Mouse (Mus musculus) brown adipose tissue, adult 24 weeks (tissue): ENCODE measurements around the gene Gpr152. TPM values are rescaled to one million over a fixed set of nuclear protein-coding genes. Genes with fewer than 3 reads are reported as not detected.
"Not testable (repeated sequence)": the region's sequence is repeated elsewhere in the genome, so short reads cannot be mapped to it uniquely, and the experiment has no call there.

Experiments
- H3K27ac ChIP-seq: fragments of 200-500 bp; replicated peaks from 2 replicates; pipeline ENCODE4 v1.5.1; 2012; ENCODE audit warnings: low read depth, mild to moderate bottlenecking, low read length
- H3K4me1 ChIP-seq: fragments of 200-500 bp; 2 replicates; pipeline ENCODE4 v1.6.1; 2012; ENCODE audit warnings: low read length, mixed read lengths; ENCODE audit not compliant: control insufficient read depth, insufficient read depth, insufficient read length
- H3K4me3 ChIP-seq: fragments of 200-500 bp; 2 replicates; pipeline ENCODE4 v1.5.1; 2012; ENCODE audit warnings: low read depth, mild to moderate bottlenecking, low read length, moderate library complexity; ENCODE audit not compliant: insufficient read depth
- polyA plus RNA-seq: library from polyadenylated mRNA; stranded (reverse); fragments of >200 nt; gene quantifications from 2 replicates; pipeline ENCODE4 v1.2.4, GENCODE M21; 2012; ENCODE audit not compliant: missing spikeins, insufficient read depth, insufficient read length

Gene Gpr152
- polyA plus RNA-seq, 1 experiment = not detected

DNA sequence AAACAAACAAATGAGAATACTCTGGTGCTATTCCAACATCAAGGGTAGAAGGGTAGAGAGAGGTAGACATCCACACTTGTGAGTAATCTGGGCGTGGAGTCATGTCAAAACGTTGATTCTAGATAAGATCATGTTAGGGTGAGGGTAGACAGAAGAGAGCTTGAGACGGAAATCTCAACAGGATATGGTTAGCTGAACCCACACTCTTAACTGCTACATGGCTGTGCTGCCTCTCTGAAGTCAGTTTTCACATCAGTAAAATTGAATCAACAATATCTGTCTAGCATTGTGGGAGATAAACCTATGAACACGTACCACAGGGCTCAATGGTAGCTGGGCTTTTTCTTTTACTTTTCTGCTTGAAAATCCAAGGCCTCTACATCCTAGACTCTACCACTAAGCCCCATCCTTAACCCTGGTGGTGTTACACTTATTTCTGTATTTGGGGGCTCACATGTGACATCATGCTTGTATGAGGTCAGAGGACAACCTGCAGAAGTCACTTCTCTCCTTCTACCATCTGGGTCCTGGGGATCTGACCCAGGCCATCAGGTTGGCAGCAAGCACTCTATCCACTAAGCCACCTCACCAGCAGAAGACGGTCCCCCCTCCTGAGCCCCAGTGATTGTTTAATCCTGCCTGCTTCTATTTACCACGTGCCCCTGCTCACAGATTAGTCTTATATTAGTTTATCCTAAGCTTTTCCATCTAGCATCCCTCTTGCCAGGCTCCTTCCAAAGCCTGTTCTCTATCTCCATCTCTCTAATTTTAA is 19.7 kb upstream of the Gpr152 start:
- H3K4me3 ChIP-seq = no peak overlapping the region
- H3K27ac ChIP-seq = no peak overlapping the region
- H3K4me1 ChIP-seq = peaks cover 4% of the 10 kb centered on the region; the same call in 1 of the 2 replicates

DNA sequence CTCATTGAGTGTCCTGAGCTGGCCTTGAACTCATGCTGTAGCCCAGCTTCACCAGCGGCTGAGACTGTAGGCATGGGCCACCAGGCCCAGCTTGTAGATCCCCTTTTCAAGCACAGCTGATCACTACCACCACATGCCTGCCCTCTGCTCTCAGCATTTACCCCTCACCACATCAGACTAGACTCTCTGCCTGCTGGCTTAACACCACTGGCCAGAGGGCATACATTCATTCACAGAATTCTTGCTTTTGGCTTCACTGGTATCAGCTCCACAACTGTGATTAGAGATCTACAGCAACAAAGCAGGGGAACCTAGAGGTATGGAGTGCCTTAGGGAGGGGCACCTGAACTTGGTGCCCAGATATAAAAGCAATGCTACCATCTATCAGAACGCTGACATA is 19.1 kb upstream of the Gpr152 start:
- H3K27ac ChIP-seq = no peak overlapping the region

DNA sequence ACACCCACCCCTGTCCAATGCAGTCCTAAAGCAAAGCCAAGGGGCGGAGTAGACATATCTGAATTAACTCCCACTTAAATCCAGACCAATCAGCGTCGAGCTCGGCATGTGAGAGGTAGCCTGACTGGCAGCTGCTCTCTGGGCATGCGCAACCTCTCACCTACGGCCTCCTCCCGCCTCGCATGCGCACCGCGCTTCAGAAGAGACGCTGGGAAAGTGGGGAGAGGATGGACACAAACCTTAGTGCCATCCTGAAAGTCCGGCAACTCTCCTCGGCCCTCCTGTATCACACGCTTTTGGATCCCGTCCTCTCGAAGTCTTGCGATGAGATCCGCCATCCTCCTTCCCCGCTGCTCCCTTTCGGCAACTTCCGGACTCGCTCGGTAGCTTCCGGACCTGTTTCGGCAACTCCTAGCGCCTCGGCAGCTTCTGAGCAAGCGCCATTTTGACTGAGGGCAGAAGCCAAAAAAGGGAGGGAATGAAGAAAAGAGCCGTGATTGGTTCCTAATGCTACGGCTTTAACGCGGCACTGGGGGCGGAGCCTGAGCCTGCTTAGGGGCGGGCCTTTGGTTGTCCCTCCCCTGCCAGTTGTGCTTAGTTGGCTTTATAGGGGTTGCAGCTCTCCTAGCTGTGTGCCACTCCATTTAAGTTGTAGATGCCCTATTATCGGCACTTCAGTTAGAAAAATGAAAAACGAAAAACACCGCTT is 18.3 kb upstream of the Gpr152 start:
- peak overlapping the region; percentile 60 for H3K4me3 ChIP-seq
- H3K27ac ChIP-seq = peak overlapping the region; percentile 83
- peaks cover 4% of the 10 kb centered on the region; the same call in 1 of the 2 replicates for H3K4me1 ChIP-seq

More for the DNA sequence above, 19.1 kb upstream of the Gpr152 start:
- Histone ChIP-seq H3K4me3 (peak overlapping the region; percentile 60), H3K4me1 (peaks cover 4% of the 10 kb centered on the region; the same call in 1 of the 2 replicates)

DNA sequence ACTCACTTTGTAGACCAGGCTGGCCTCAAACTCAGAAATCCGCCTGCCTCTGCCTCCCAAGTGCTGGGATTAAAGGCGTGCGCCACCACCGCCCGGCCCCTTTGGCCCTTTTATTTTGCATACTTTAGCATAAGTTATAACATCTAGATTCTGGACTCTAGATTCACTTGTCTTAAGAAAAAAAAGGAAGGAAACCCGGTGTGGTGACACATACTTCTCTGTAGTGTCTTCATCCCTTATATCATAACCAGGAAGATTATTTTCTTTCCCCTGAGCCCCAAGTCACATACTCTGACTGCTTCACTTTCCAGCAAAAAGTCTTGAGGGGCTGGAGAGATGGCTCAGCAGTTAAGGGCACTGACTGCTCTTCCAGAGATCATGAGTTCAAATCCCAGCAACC is 17.7 kb upstream of the Gpr152 start:
- not testable (repeated sequence) for H3K27ac ChIP-seq, H3K4me1 ChIP-seq, H3K4me3 ChIP-seq

DNA sequence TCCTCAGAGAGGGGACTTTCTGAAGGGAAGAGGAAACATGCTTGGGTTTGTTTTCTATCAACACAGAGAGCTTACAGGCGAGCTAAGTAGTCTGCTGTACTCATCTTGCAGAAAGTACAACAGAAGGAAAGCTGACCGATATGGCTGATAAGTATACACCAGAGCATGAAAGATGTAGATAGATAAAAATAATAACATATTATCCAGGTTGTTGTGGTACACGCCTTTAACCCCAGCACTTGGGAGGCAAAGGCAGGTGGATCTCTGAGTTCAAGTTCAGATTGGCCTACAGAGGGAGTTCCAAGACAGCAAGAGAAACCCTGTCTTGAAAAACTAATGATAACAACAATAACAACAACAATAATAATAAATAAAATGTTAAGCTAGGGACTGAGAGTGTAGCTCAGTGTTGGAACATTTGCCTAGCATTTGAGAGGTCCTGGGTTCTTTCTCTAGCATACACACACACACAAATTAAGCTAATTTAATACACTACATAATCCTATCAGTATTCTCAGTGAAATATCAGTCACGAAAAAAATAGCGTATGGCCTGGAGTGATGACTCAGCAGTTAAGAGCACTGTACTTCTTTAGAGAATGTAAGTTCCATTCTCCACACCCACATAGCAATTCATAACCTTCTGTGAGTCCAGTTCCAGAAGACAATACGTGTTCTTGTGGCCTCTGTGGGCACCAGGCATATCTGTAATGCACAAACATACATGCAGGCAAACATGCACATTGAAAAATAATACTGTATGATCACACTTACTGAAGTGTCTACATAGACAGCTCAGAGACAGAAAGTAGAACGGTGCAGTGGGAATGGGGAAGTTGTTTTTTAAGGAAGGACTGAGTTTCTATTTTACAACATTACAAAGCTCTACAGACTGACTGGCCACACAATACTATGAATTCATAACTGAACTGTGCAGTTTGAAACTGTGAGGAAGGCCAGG is 16.9 kb upstream of the Gpr152 start:
- H3K4me1 ChIP-seq = peaks cover 12% of the 10 kb centered on the region
- no peak overlapping the region for H3K4me3 ChIP-seq
- H3K27ac ChIP-seq = no peak overlapping the region; the same call in 1 of the 2 replicates

DNA sequence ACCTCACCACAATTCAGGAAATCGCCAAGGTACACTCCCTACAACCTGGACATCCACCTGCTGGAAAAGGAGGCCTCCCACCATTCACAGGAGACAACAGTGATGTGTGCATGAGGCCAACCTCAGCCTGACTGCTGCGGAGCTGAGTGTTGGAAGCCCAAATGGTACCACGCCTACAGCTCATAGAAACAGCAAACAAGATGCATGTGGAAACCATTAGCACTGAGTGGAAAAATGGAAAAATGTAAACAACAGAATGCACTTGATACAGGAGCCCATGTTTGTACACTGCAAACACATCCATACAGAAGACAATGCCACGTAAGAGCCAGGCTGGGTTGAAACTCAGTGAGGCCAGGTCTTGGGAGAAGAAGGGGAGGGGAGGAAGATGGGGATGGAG is 15.2 kb upstream of the Gpr152 start:
- Histone ChIP-seq H3K4me3 (no peak overlapping the region), H3K4me1 (peaks cover 12% of the 10 kb centered on the region), H3K27ac (no peak overlapping the region)

DNA sequence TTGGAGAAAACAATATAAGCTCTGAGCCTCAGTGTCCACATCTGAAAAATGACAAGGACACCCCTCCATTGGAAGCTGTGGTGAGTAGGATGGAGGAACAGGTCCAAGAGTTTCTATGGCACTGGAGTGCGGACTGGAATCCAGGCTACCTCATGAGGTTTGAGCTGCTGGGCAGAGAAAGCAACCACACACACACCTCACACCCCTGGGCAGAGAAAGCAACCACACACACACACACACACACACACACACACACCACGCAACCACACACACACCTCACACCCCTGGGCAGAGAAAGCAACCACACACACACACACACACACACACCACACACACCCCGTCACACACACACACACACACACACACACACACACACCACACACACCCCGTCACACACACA is 14.3 kb upstream of the Gpr152 start:
- Histone ChIP-seq H3K4me1 (peaks cover 12% of the 10 kb centered on the region), H3K4me3 (peak overlapping the region; percentile 52), H3K27ac (peak overlapping the region; percentile 63)

DNA sequence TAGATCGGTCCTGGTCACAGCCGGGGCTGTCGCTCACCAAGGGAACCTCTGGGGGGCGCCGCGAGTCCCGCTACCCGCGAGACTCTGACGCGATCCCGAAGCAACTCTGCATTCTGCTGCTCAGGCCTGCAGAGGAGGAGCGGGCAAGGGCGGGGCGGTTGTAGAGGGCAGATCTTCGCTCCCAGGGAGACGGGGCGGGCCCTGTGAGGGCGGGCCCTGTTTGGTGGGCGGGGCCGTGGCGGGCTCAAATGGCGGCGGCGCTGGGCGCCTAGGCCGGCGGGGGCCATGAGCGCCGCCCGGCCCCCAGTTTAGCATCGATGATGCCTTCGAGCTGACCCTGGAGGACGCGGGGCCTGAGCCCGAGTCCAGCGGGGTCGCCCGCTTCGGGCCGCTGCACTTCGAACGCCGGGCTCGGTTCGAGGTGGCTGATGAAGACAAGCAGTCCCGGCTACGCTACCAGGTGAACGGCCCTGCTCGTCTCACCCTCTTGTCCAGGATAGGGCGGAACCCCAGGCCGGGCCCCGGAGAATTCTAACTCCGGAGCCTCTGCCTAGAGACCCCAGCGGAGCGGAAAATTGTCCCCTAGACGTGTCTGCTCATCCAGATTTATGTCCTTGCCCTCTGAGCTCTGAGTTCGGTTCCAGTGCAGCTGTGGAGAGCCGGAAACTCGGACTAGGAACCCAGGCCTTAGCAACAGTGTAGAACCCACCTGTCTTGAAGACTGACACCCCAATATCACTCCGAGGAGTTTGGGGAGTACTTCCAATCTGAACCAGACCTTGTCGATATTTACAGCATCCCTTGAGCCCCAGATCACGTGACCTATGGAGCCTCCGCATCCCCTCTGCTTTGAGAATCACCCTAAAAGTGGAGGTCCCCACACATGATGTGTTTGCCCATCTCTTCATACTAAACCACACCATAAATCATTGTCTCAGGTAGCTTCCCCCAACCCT is 13.6 kb upstream of the Gpr152 start, which contains the start of gene Aip:
Gene Aip, minus strand, starts transcription at position 118 of the 956 bp plus-strand sequence.
- H3K4me1 ChIP-seq = peaks cover 8% of the 10 kb centered on the region
- peak within 1 kb of the TSS; percentile 63 for H3K27ac ChIP-seq

DNA sequence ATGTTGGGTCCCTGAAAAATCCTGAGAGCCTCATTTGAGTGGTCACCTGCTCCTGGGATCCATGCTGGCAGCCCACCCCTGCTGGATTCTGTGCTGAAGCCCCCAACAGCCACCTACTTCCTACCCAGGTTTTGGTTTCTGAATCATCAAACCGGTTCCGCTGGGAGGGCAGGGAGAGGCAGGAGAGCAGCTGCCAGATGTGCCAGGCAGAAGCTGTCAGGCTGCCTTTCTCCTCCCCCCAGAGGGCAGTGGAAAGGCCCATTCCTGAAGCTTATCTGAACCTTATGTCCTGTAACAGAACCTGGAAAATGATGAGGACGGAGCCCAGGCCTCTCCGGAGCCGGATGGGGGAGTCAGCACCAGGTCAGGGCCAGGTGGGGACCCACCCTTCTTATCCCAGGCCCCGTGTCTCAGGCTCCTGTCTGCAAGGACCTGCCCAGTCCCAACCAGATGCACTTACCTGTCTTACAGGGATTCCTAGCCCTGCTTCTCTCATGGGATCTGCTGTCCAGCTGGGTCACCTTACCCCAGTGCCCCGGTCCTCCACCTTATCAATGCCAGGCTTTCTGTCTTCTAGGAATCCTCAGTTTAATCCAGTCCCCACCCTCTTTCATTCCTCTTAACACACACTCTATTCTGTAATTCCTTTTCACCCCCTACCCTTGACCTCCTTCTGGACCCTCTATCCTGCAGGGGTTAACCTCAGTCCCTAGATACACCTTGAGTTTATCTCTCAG is 12.7 kb upstream of the Gpr152 start:
- H3K4me3 ChIP-seq = peak overlapping the region; percentile 92
- H3K27ac ChIP-seq = no peak overlapping the region
- H3K4me1 ChIP-seq = peaks cover 8% of the 10 kb centered on the region

More for the DNA sequence above, 13.6 kb upstream of the Gpr152 start, which contains the start of gene Aip:
- peak within 1 kb of the TSS; percentile 92 for H3K4me3 ChIP-seq

DNA sequence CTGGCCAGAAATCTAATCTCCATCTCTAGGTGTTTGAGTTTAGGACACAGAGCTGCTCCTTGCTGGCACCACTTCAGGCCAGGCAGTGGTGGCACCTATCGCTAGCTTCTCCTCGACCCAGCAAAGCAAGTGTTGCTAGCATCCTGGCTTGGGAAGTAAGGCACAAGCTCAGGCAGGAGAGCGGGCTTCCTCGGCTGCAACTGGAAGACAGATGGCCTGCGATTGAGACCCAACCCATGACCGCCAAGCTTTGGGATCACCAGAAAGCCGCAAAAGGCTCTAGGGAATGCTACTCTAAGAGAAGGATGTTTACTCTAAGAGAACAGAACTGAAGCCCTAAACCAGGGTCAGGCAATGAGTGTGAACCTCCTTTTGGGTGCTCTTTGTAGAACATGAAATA is 10.1 kb upstream of the Gpr152 start:
- Histone ChIP-seq H3K27ac (no peak overlapping the region), H3K4me1 (peaks cover 8% of the 10 kb centered on the region), H3K4me3 (no peak overlapping the region)

DNA sequence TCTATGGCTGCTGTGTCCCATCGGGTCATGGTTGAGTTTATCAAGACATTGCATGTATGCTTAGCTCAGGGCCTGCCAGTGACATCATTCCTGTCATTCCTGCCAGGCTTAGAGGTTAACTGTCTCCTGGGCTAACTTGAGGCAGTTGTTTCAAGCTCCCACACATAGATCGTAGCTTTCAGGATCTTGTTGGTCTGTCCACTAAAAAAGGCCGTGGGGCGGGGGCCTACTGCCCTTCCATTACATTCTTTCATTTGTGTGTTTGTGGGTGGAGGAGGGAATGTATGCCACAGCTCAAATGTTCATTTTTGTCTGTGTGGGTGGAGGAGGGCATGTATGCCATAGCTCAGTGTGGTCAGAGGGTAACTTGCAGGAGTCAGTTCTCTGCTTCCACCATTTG is 9.5 kb upstream of the Gpr152 start:
- Histone ChIP-seq H3K27ac (no peak overlapping the region), H3K4me3 (no peak overlapping the region), H3K4me1 (peaks cover 13% of the 10 kb centered on the region)

DNA sequence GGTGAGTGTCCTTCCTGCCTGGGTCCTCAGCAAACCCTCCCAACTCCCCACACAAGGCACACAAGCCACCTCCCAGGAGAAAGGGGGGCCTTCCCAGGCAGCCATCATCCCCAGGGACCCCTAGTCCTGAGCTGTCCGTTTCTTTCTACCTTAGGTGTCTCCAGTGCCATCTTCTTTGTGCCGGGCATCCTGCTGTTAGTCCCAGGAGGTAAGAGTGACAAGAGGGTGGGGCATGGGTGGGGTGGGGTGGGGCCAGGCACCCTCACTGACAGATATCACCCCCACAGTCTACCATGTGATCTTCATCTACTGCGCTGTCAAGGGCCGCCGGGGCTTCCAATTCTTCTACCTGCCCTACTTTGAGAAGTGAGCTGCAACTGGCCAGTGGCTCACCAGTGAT is 8.5 kb upstream of the Gpr152 start:
- Histone ChIP-seq H3K4me3 (no peak overlapping the region), H3K4me1 (peaks cover 15% of the 10 kb centered on the region), H3K27ac (no peak overlapping the region)

DNA sequence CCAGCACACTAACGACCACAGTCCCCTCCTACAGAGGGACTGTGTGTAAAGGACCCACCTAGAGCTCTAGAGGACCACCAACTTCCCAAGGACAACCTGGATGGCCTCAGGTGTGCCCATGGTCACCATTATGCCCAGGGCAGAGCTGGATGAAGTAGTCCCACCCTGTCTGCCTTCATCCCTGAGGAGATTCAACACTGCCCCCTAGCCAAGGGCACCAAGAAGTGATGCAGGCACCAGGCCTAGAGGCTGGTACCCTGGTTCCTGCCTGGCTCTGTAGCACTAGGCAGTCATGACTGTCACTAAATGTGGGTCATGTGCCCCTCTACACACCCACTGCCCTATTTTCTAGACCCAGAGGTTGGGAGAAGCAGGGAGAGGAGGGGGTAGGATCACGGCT is 7.8 kb upstream of the Gpr152 start:
- Histone ChIP-seq H3K4me1 (peaks cover 15% of the 10 kb centered on the region), H3K27ac (no peak overlapping the region), H3K4me3 (no peak overlapping the region)
